Mouse (Mus musculus): ENCODE measurements at regions not wholly inside any gene's neighbourhood (a gene's known extent, or its start where the extent isn't known, plus 50 kb on each side); places are given as distances from the start of the nearest gene placed in this dataset.

DNA sequence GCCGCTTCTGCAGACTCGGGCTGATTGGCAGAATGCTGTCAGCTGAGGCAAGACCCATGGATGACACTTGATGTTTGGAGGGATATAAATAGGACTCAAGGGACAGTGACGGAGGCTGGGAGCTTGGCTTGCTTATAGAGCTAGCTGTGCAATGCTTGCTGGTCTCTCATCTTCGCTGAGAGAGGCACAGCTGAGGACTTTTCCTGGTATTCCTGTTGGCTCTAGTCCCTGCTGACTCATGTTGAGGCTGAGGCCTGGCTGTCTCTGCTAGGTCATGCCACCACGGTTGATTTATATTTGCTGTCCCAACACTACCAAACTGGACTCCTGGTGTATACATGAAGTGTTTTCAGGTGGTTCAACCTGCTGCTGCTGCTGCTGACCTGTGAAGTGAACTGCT is 419.6 kb upstream of the Meis1 start:
- TF ChIP-seq CTCF (IDR thresholded peaks at IDR 0.05; ENCODE audit: borderline replicate concordance, insufficient read depth, low read depth, low read length) (no peak), POLR2A (IDR thresholded peaks at IDR 0.05; ENCODE audit: borderline replicate concordance, insufficient read depth, low read length) (no peak)

All from cerebellum, adult 2 months (tissue).